Mouse (Mus musculus): Measurements from ENCODE around the gene Gpr3. TPM values are rescaled to one million over a fixed set of nuclear protein-coding genes. Genes with fewer than 3 reads are reported as not detected.

The Gpr3 gene
- total and polyA plus RNA-seq, 2 experiments from 2014 or later: 0.15 TPM; not detected in 1

DNA sequence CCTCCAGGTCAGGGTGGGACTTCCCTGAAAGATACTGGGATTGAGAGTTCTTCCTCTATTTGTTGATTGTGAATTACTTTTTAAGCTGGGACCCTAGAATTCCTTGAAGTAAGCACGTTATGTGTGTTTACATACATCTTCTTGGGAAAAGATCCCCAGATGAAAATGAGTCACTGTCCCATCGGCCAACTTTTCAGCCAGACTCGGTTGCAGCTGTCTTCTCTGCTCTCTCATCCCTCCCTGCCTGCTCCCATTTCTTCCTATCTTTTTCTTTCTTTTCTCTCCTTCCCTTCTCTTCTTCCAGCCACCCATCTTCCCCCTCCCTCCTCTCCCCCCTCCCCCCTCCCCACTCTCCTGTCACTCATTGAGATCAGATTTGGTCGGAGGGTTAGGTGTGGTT is 17.3 kb downstream of the Gpr3 start:
- Histone ChIP-seq H3K9me3 (replicated peaks; ENCODE audit: control insufficient read depth, low read length) (no peaks in the 10 kb centered on the region), H3K4me2 (ENCODE audit: low read depth, low read length) (no peak overlapping the region), H3K27ac (ENCODE audit: low read depth) (no peak overlapping the region), H3K9ac (replicated peaks; ENCODE audit: low read depth, low read length) (no peak overlapping the region), H3K27me3 (ENCODE audit: control insufficient read depth, insufficient read depth, low read length) (no peaks in the 10 kb centered on the region), H3K4me3 (ENCODE audit: low read depth, low read length) (no peak overlapping the region), H3K36me3 (replicated peaks; ENCODE audit: control insufficient read depth, insufficient read depth, low read length) (peaks cover 69% of the 10 kb centered on the region), H3K4me1 (ENCODE audit: control insufficient read depth, insufficient read depth) (peaks cover 22% of the 10 kb centered on the region; the same call in 1 of the 2 replicates)
- ATAC-seq (ENCODE audit: insufficient read depth, low read depth) (no peak), DNase-seq (ENCODE audit: low spot score) (no peak)
- WGBS: 52% methylated on average over 4 of the region's 4 CpGs
- TF ChIP-seq CTCF (IDR thresholded peaks at IDR 0.05; ENCODE audit: low read depth) (no peak), EP300 (IDR thresholded peaks at IDR 0.05; ENCODE audit: low read depth) (no peak)

DNA sequence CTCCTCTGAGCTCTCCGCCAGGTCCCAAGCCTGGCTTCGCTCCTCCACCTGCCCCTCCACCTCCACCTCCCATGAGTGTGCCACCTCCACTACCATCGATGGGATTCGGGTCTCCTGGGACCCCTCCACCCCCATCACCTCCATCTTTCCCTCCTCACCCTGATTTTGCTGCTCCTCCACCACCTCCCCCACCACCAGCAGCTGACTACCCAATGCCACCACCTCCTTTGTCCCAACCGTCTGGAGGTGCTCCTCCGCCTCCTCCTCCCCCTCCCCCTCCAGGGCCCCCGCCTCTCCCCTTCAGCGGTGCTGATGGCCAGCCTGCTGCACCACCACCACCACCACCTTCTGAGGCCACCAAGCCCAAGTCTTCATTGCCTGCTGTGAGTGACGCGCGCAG is 17.9 kb downstream of the Gpr3 start:
- Histone ChIP-seq H3K36me3 (replicated peaks; ENCODE audit: control insufficient read depth, insufficient read depth, low read length) (peaks cover 75% of the 10 kb centered on the region), H3K27me3 (ENCODE audit: control insufficient read depth, insufficient read depth, low read length) (no peaks in the 10 kb centered on the region), H3K4me3 (ENCODE audit: low read depth, low read length) (no peak overlapping the region), H3K9ac (replicated peaks; ENCODE audit: low read depth, low read length) (no peak overlapping the region), H3K9me3 (replicated peaks; ENCODE audit: control insufficient read depth, low read length) (no peaks in the 10 kb centered on the region), H3K4me2 (ENCODE audit: low read depth, low read length) (no peak overlapping the region), H3K4me1 (ENCODE audit: control insufficient read depth, insufficient read depth) (peaks cover 17% of the 10 kb centered on the region; the same call in 1 of the 2 replicates), H3K27ac (ENCODE audit: low read depth) (no peak overlapping the region)
- WGBS: 81% methylated on average over 11 of the region's 11 CpGs
- no peak for TF ChIP-seq CTCF (IDR thresholded peaks at IDR 0.05; ENCODE audit: low read depth)
- no peak for TF ChIP-seq EP300 (IDR thresholded peaks at IDR 0.05; ENCODE audit: low read depth)
- DNase-seq (ENCODE audit: low spot score) (no peak), ATAC-seq (ENCODE audit: insufficient read depth, low read depth) (no peak)

DNA sequence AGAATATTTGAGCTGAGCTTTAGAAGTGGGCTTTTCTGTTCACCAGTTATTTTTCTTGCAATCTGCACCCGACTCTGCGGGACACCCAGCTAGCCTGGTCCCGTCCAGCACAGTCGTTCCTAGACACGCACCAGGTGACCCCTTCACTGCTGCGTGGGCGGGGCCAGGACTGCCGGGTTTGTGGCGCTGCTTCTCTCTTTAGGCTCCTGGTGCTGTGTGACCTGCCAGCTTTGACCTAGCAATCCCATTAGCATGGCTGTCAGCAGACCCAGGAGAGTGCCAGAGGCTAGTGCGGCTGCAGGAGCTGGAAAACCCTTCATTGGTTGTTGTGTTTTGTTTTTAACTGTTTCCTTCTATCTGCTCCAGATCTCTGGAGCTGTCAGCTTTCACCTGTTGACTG is 22.9 kb downstream of the Gpr3 start:
- no peaks in the 10 kb centered on the region for H3K9me3 ChIP-seq (replicated peaks; ENCODE audit: control insufficient read depth, low read length)
- peaks cover 80% of the 10 kb centered on the region for H3K36me3 ChIP-seq (replicated peaks; ENCODE audit: control insufficient read depth, insufficient read depth, low read length)
- ATAC-seq (ENCODE audit: insufficient read depth, low read depth): no peak
- TF ChIP-seq EP300 (IDR thresholded peaks at IDR 0.05; ENCODE audit: low read depth): no peak
- no peak for TF ChIP-seq CTCF (IDR thresholded peaks at IDR 0.05; ENCODE audit: low read depth)
- H3K27me3 ChIP-seq (ENCODE audit: control insufficient read depth, insufficient read depth, low read length): no peaks in the 10 kb centered on the region
- H3K27ac ChIP-seq (ENCODE audit: low read depth): no peak overlapping the region
- H3K4me3 ChIP-seq (ENCODE audit: low read depth, low read length): no peak overlapping the region
- H3K9ac ChIP-seq (replicated peaks; ENCODE audit: low read depth, low read length): no peak overlapping the region
- no peak overlapping the region for H3K4me2 ChIP-seq (ENCODE audit: low read depth, low read length)
- H3K4me1 ChIP-seq (ENCODE audit: control insufficient read depth, insufficient read depth): peaks cover 17% of the 10 kb centered on the region
- DNase-seq (ENCODE audit: low spot score): no peak
- WGBS: 73% methylated on average over 10 of the region's 10 CpGs

DNA sequence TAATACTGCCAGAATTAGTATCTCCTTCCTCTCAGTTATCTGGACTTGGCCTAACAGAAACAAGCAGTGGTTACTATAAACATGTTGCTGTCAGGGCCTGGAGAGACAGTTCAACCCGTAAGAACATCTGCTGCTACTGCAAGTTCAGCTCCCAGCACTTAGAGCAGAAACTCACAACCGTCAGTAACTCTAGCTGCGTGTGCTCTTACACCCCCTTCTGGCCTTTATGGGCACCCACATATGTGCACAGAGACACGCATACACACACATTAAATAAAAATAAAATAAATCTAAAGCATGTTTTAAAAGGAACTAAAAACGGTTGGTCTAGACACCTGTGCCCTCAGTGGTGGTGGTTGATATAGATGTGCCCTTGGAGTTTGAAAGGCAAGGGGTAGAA is 25.5 kb downstream of the Gpr3 start:
- WGBS: 93% methylated on average over 5 of the region's 5 CpGs
- no peaks in the 10 kb centered on the region for H3K9me3 ChIP-seq (replicated peaks; ENCODE audit: control insufficient read depth, low read length)
- H3K9ac ChIP-seq (replicated peaks; ENCODE audit: low read depth, low read length): no peak overlapping the region

DNA sequence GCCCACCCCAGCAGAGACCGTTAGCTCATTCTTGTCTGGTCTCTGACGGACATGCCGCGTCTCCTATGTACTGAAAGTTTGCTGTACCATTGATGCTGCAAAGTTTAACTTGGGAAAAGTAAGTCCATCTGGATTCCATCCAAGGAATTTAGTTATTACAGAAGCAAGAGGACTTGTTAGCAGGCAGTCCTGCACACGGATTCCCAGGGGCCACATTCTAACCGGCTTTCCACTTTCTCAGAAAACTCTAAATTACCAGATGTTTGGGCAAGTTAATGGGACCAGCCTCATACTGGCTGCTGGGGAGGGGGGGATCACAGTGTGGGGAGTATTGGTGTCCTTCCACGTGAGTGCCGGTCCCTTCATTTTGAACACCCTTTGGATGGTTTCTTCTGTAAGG is 26.4 kb downstream of the Gpr3 start:
- WGBS: 66% methylated on average over 8 of the region's 8 CpGs
- ATAC-seq (ENCODE audit: insufficient read depth, low read depth): 0 out of 2 replicates have a peak, but pooled peaks have one; percentile 7
- Histone ChIP-seq H3K9me3 (replicated peaks; ENCODE audit: control insufficient read depth, low read length) (no peaks in the 10 kb centered on the region), H3K9ac (replicated peaks; ENCODE audit: low read depth, low read length) (no peak overlapping the region), H3K36me3 (replicated peaks; ENCODE audit: control insufficient read depth, insufficient read depth, low read length) (peaks cover 61% of the 10 kb centered on the region), H3K4me1 (ENCODE audit: control insufficient read depth, insufficient read depth) (peaks cover 29% of the 10 kb centered on the region), H3K27me3 (ENCODE audit: control insufficient read depth, insufficient read depth, low read length) (no peaks in the 10 kb centered on the region), H3K4me3 (ENCODE audit: low read depth, low read length) (no peak overlapping the region), H3K27ac (ENCODE audit: low read depth) (peak overlapping the region; percentile 83; the same call in 1 of the 2 replicates), H3K4me2 (ENCODE audit: low read depth, low read length) (no peak overlapping the region)
- no peak for TF ChIP-seq EP300 (IDR thresholded peaks at IDR 0.05; ENCODE audit: low read depth)
- no peak for TF ChIP-seq CTCF (IDR thresholded peaks at IDR 0.05; ENCODE audit: low read depth)
- no peak for DNase-seq (ENCODE audit: low spot score)

More for the DNA sequence above, 25.5 kb downstream of the Gpr3 start:
- no peak overlapping the region for H3K27ac ChIP-seq (ENCODE audit: low read depth)
- peaks cover 62% of the 10 kb centered on the region for H3K36me3 ChIP-seq (replicated peaks; ENCODE audit: control insufficient read depth, insufficient read depth, low read length)
- H3K27me3 ChIP-seq (ENCODE audit: control insufficient read depth, insufficient read depth, low read length): no peaks in the 10 kb centered on the region
- H3K4me2 ChIP-seq (ENCODE audit: low read depth, low read length): no peak overlapping the region
- no peak overlapping the region for H3K4me3 ChIP-seq (ENCODE audit: low read depth, low read length)
- DNase-seq (ENCODE audit: low spot score) (no peak), ATAC-seq (ENCODE audit: insufficient read depth, low read depth) (no peak)
- peaks cover 29% of the 10 kb centered on the region for H3K4me1 ChIP-seq (ENCODE audit: control insufficient read depth, insufficient read depth)
- TF ChIP-seq CTCF (IDR thresholded peaks at IDR 0.05; ENCODE audit: low read depth) (0 out of 2 replicates have a peak, but pooled peaks have one; percentile 23), EP300 (IDR thresholded peaks at IDR 0.05; ENCODE audit: low read depth) (no peak)
